Mouse (Mus musculus) heart, embryonic 12.5 days (tissue): ENCODE data around the gene Sstr4. TPM values are rescaled to one million over a fixed set of nuclear protein-coding genes. Genes with fewer than 3 reads are reported as not detected.
A peak's percentile ranks its signal among the peaks of the same experiment; 100 is the strongest.

ENCODE experiments used
- ATAC-seq: fragments of 200-750 bp; cut with Nextera tagmentation; 2 replicates; pipeline ENCODE4 v1.8.0; 2017; ENCODE audit warnings: moderate TSS enrichment, moderate library complexity; ENCODE audit not compliant: insufficient number of reproducible peaks, low FRiP score
- H3K27ac ChIP-seq: fragments of 300-500 bp; sonication (generic); 2 replicates; pipeline ENCODE4 v1.5.1; 2016; ENCODE audit warnings: mild to moderate bottlenecking, moderate library complexity; ENCODE audit not compliant: poor library complexity, severe bottlenecking
- H3K27me3 ChIP-seq: fragments of 300-500 bp; sonication (generic); replicated peaks from 2 replicates; pipeline ENCODE4 v1.6.1; 2016; ENCODE audit warnings: mild to moderate bottlenecking, moderate library complexity
- H3K36me3 ChIP-seq: fragments of 300-500 bp; sonication (generic); 2 replicates; pipeline ENCODE4 v1.6.1; 2016; ENCODE audit warnings: mild to moderate bottlenecking, moderate library complexity
- H3K4me1 ChIP-seq: fragments of 300-500 bp; sonication (generic); replicated peaks from 2 replicates; pipeline ENCODE4 v1.6.1; 2016; ENCODE audit warnings: mild to moderate bottlenecking
- H3K4me2 ChIP-seq: fragments of 300-500 bp; sonication (generic); 2 replicates; pipeline ENCODE4 v1.6.1; 2016; ENCODE audit warnings: mild to moderate bottlenecking, moderate library complexity
- H3K4me3 ChIP-seq: fragments of 300-500 bp; sonication (generic); 2 replicates; pipeline ENCODE4 v1.5.1; 2016; ENCODE audit warnings: mild to moderate bottlenecking
- H3K9ac ChIP-seq: fragments of 300-500 bp; sonication (generic); 2 replicates; pipeline ENCODE4 v1.6.1; 2016; ENCODE audit warnings: mild to moderate bottlenecking, moderate library complexity
- H3K9me3 ChIP-seq: fragments of 300-500 bp; sonication (generic); replicated peaks from 2 replicates; pipeline ENCODE4 v1.6.1; 2016; ENCODE audit warnings: mild to moderate bottlenecking, moderate library complexity
- WGBS: fragments of 180-500 bp; shearing (Covaris S2); methylation state at CpG from one replicate; pipeline ENCODE4 v1.1.7; 2016; 5-methylcytosine and 5-hydroxymethylcytosine counted together
- polyA plus RNA-seq: library from polyadenylated mRNA; unstranded; fragments of >200 nt; fragmentation: Nextera tagmentation; extraction: Ambion mirVana; gene quantifications from 2 replicates; pipeline ENCODE4 v1.2.1, GENCODE M21; 2016

Gene Sstr4
- polyA plus RNA-seq, 1 experiment from 2014 or later = 0.93 TPM

DNA sequence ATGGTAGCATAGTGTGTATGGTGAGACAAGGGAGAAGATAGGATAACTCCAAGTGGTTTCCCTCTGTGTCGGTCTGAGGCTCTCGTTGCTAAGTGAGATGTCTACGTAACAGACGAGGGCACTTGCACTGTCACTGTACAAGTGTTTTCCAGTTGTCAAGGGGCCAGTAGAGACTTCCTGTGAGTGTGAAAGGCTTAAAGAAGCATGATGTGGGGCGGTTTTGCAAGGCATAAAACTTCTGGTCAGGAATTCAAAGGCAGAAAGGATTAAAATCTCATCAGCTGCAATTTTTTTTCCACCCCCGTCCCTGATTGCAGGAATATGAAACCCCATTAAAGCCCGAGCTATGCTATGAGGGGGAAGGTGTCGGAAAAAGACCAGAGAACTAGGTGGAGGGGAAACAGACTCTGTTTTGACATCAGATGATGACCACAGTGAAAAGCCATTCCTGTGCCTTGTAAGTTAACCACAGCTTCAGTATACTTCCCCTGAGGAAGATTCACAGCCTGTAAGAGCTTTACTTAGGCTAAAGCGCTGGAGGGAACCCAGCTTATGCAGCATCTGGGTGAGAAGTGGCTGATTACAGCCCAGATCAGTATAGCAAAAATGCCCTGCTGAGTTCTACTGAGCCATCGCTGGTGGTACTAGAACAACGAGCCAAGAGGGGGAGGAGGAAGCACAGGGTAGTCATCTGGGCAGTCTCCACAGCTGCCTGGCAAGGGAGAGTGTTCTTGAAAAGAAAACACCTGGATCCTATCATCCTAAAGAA is 2.1 kb downstream of the Sstr4 start:
- Histone ChIP-seq H3K27ac (no peak overlapping the region), H3K27me3 (peaks cover 52% of the 10 kb centered on the region), H3K4me3 (no peak overlapping the region), H3K36me3 (no peaks in the 10 kb centered on the region), H3K9ac (no peak overlapping the region), H3K4me2 (no peak overlapping the region), H3K4me1 (peaks cover 34% of the 10 kb centered on the region), H3K9me3 (no peaks in the 10 kb centered on the region)
- ATAC-seq = no peak
- WGBS = 33% methylated on average over 11 of the region's 11 CpGs

- WGBS = 59% methylated on average over 1 of the region's 1 CpGs
- H3K9me3 ChIP-seq = no peaks in the 10 kb centered on the region
- ATAC-seq = no peak
- H3K27ac ChIP-seq = no peak overlapping the region
- H3K9ac ChIP-seq = no peak overlapping the region
- peaks cover 34% of the 10 kb centered on the region for H3K4me1 ChIP-seq
- H3K4me2 ChIP-seq = no peak overlapping the region
- peaks cover 52% of the 10 kb centered on the region for H3K27me3 ChIP-seq
- no peaks in the 10 kb centered on the region for H3K36me3 ChIP-seq
- H3K4me3 ChIP-seq = no peak overlapping the region
Measured at GRCm38 (mm10) chr2:148397784-148398100, 2.6 kb downstream of the Sstr4 start.

DNA sequence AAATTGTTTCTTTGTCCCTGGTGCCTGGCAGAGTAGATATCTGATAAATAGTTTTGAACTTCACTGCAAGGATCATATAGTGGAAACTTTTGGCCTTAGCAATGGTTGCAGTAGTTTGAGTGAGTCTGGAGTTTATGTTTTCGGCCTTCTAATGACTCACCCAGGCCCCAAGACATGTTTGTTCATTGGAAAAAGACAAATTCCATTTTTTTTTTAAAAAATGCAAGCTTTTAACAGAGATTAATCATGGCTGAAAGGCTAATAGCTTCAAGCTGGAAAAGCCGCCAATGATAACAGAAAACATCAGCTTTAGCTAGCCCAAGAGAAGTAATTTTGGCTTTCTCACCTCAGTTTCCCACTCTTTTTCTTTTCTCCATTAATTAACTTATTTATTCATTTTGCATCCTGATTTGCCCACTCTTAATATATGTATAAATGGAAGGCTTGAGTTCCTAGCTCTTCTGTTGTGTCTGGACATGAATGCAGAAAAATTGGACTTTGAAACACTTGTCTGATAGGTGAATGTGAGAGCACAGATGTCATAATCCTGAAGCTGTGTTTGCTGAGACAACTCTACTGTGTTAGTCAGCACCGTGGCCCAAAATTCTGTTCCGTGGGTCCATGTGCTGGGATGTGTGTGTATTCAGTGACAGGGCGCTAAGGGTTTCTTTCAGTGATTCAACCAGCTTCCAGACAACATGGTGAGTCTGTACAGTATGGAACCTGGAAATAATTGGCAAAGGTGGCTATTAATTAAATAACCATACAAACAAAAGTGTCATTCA is 3.9 kb downstream of the Sstr4 start:
- no peaks in the 10 kb centered on the region for H3K9me3 ChIP-seq
- WGBS = 84% methylated on average over 5 of the region's 5 CpGs
- no peak overlapping the region for H3K27ac ChIP-seq
- H3K27me3 ChIP-seq = peaks cover 39% of the 10 kb centered on the region
- peaks cover 34% of the 10 kb centered on the region for H3K4me1 ChIP-seq
- H3K4me3 ChIP-seq = no peak overlapping the region
- H3K9ac ChIP-seq = no peak overlapping the region
- H3K4me2 ChIP-seq = no peak overlapping the region
- no peak for ATAC-seq
- no peaks in the 10 kb centered on the region for H3K36me3 ChIP-seq

DNA sequence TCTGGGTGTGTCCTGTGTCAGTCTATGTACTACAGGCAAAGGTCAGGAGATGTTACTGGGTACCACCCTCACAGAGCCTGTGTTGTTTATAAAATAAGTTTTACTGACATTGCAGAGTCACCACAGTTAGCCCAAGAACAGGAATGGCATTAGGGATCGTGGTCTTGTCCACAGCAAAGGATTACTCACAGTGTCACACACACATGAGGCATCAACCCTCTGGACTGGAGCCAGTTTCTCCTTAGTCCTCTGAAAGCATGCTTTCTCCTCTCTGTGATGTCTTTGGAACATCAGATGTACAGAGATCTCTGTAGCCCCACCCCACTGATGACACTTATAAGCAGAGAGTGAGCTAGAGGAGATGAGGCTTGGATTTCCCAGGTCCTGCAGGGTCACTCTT is 7.1 kb downstream of the Sstr4 start:
- H3K4me1 ChIP-seq = peaks cover 26% of the 10 kb centered on the region
- WGBS = 71% methylated on average over 1 of the region's 1 CpGs
- H3K9me3 ChIP-seq = no peaks in the 10 kb centered on the region
- H3K27ac ChIP-seq = no peak overlapping the region
- no peaks in the 10 kb centered on the region for H3K36me3 ChIP-seq
- peaks cover 24% of the 10 kb centered on the region for H3K27me3 ChIP-seq
- H3K4me2 ChIP-seq = no peak overlapping the region
- no peak overlapping the region for H3K9ac ChIP-seq
- ATAC-seq = no peak
- H3K4me3 ChIP-seq = no peak overlapping the region

- Histone ChIP-seq H3K27me3 (peaks cover 11% of the 10 kb centered on the region), H3K36me3 (no peaks in the 10 kb centered on the region), H3K4me3 (no peak overlapping the region), H3K4me1 (peaks cover 30% of the 10 kb centered on the region), H3K9me3 (no peaks in the 10 kb centered on the region), H3K4me2 (peak overlapping the region; percentile 44), H3K9ac (no peak overlapping the region), H3K27ac (no peak overlapping the region)
- 63% methylated on average over 5 of the region's 5 CpGs for WGBS
- no peak for ATAC-seq
Measured at GRCm38 (mm10) chr2:148404906-148405305, 9.8 kb downstream of the Sstr4 start.

DNA sequence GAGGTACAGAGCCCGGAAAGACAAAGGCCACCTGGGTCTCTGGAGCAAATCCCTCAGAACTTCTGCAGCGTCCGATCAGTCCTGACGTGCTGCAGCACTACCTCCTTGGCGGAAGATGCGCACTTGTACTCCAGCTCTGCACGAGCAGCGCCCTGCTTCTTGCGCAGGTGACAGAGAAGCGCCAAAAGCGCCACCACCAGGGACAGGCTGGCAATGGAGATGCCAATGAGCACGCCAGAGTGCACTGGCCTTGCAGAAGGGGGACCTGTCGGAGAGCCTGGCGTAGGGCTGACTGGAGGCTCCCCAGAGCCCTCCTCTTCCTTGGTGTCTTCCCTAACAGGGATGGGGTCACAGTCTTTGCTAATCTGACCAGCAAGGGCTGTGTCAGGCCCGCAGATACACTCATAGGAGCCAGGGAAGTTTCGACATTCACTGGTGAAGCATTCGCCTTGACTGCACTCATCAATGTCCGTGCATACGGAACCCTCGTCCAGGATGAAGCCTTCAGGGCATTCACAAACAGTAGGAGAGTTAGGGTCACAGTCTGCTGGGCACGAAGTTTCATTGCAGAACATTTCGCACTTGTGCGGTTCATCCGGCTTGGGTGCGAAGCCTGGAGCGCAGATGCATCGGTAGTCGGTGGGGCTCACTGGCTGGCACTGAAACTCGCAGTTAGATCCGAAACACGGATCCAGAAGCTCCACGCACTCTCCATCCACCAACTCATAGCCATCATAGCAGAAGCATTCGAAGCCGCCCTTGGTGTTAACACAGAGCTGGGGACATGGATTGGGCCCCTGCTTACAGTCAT is 11.2 kb downstream of the Sstr4 start:
- peaks cover 30% of the 10 kb centered on the region for H3K4me1 ChIP-seq
- H3K27me3 ChIP-seq = peaks cover 9% of the 10 kb centered on the region
- no peaks in the 10 kb centered on the region for H3K36me3 ChIP-seq
- no peaks in the 10 kb centered on the region for H3K9me3 ChIP-seq
- peak overlapping the region; percentile 89 for H3K4me2 ChIP-seq
- WGBS = 13% methylated on average over 34 of the region's 34 CpGs
- H3K27ac ChIP-seq = no peak overlapping the region
- H3K9ac ChIP-seq = peak overlapping the region; percentile 68
- peak overlapping the region; percentile 50 for H3K4me3 ChIP-seq
- peak; percentile 16; the same call in 1 of the 2 replicates for ATAC-seq

DNA sequence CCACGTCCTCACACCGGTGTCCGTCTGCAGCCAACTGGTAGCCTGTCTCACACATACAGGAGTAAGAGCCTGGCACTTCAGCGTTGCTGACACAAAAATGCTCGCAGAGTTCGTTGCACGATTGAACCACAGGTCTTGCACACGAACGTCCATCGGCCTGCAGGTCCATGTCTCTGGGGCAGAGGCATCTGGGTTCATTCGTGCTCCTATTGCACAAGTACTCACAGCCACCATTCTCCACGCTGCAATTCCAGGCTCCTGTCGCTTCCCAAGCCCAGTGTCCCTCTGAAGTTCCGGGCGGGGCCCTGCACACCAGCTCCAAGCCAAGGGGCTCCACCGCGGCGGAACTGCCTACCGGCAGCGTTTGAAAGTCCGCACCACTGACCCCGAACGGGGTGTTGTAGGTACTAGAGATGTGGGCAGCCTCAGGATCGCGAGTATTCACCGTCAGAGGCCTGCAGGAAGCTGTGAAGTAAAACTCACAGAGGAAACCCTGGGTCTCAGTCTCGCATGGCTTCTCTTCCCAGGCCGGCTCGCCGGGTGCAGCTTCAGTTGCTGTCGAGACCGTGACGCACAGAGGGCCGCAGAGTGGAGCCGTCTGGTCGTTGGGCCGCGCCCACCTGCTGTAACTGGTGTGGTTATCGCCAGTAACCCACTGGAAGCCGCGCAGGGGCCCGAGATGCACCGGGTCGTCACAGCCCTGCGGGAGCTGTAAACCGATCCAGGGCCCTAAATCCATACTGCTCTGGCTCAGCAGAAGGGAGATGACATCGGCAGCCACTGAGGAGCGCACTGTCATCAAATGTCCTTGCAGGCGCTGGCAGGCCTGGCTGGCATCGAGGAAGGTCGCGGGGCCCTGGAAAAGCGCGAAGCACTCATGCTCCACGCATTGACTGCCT is 12.1 kb downstream of the Sstr4 start:
- Histone ChIP-seq H3K4me1 (peaks cover 30% of the 10 kb centered on the region), H3K4me3 (peak overlapping the region; percentile 50), H3K4me2 (peak overlapping the region; percentile 89), H3K27ac (peak overlapping the region; percentile 36; the same call in 1 of the 2 replicates), H3K9ac (peak overlapping the region; percentile 68), H3K36me3 (no peaks in the 10 kb centered on the region), H3K27me3 (peaks cover 9% of the 10 kb centered on the region), H3K9me3 (no peaks in the 10 kb centered on the region)
- ATAC-seq = peak; percentile 23
- WGBS = 2% methylated on average over 55 of the region's 55 CpGs

- Histone ChIP-seq H3K27me3 (peaks cover 9% of the 10 kb centered on the region), H3K36me3 (no peaks in the 10 kb centered on the region), H3K27ac (peak within 1 kb of the TSS; percentile 36; the same call in 1 of the 2 replicates), H3K4me1 (peaks cover 30% of the 10 kb centered on the region), H3K9ac (peak within 1 kb of the TSS; percentile 68), H3K9me3 (no peaks in the 10 kb centered on the region), H3K4me3 (peak within 1 kb of the TSS; percentile 50), H3K4me2 (peak within 1 kb of the TSS; percentile 89)
- WGBS = 2% methylated on average over 35 of the region's 35 CpGs
- peak; percentile 69 for ATAC-seq
Measured at GRCm38 (mm10) chr2:148407870-148408760, 13.0 kb downstream of the Sstr4 start, which contains the start of gene Thbd. Thbd (minus strand) TSS chr2:148408188.

GRCm38 (mm10) chr2:148408761-148409120 is 13.6 kb downstream of the Sstr4 start:
- no peak overlapping the region for H3K27ac ChIP-seq
- H3K4me1 ChIP-seq = peaks cover 30% of the 10 kb centered on the region
- H3K4me2 ChIP-seq = peak overlapping the region; percentile 89
- peaks cover 9% of the 10 kb centered on the region for H3K27me3 ChIP-seq
- H3K9me3 ChIP-seq = no peaks in the 10 kb centered on the region
- no peaks in the 10 kb centered on the region for H3K36me3 ChIP-seq
- peak overlapping the region; percentile 68; the same call in 1 of the 2 replicates for H3K9ac ChIP-seq
- WGBS = 13% methylated on average over 6 of the region's 6 CpGs
- ATAC-seq = peak; percentile 24
- 0 out of 2 replicates have a peak overlapping the region, but pooled peaks have one; percentile 50 for H3K4me3 ChIP-seq
